8 mouse cellular contexts compared by ENCODE assay signal in the genomic region with DNA sequence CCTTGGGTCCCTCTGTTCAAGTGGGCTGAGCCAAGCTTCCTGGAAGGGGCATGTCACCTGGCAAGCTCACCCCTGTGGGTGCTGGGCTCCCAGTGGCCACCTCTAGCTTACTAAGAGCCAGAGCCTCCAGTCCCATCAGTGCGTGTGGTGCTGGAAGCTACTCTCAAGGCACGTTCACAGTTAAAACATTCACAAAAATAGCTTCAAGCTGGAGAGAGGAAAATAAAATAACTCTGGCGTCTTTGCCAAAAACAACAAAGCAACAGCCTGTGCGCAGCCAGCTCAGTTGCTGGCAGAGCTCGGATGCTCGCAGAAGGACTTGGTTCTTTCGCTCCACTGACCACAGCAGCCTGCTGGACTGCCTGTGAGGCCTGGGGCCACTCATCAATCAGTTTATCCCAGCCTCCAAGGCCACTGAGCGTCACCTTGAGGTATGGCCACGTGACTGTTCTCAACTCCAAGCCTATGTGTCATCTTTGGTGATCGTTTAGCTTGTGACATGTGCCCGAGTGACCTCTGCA. TPM values are rescaled to one million over a fixed set of nuclear protein-coding genes. Genes with fewer than 3 reads are reported as not detected.
DNase-seq lines count a peak whose midpoint lies in the region; ATAC-seq lines count a peak whose summit lies in the region.

No protein-coding gene starts in this region.

- no peak overlapping the region for H3K9ac ChIP-seq in heart, embryonic 12.5 days

- H3K36me3 ChIP-seq in heart, embryonic 10.5 days = no peaks in the 10 kb centered on the region
- no peaks in the 10 kb centered on the region for H3K36me3 ChIP-seq in heart, embryonic 12.5 days

- H3K27ac ChIP-seq in heart, embryonic 10.5 days = no peak overlapping the region
- H3K27ac ChIP-seq in heart, embryonic 12.5 days (ENCODE audit: poor library complexity, severe bottlenecking) = 0 out of 2 replicates have a peak overlapping the region, but pooled peaks have one; percentile 15

- H3K9me3 ChIP-seq in heart, embryonic 10.5 days = no peaks in the 10 kb centered on the region
- no peaks in the 10 kb centered on the region for H3K9me3 ChIP-seq in heart, embryonic 12.5 days (replicated peaks)

- no peaks in the 10 kb centered on the region for H3K27me3 ChIP-seq in heart, embryonic 10.5 days (ENCODE audit: insufficient read depth, poor library complexity, severe bottlenecking)
- 0 out of 2 replicates have a peak, but pooled peaks cover 9% of the 10 kb centered on the region for H3K27me3 ChIP-seq in heart, embryonic 12.5 days (replicated peaks)

- DNase-seq in heart, adult 18-20 months = peak; percentile 70 to 80
- DNase-seq in heart, embryonic 10.5 days (ENCODE audit: low spot score) = no peak
- peak; percentile 76 to 85 for DNase-seq in cerebellum, adult 18-20 months
- peak; percentile 85 for DNase-seq in kidney, postnatal 14 days
- DNase-seq in lung, postnatal 10 days = peak; percentile 70
- DNase-seq in thymus, postnatal 25 days = no peak
- DNase-seq in spleen, postnatal 36 days (ENCODE audit: low spot score in 2 of 2) = no peak

- H3K4me2 ChIP-seq in heart, embryonic 12.5 days = no peak overlapping the region; the same call in 1 of the 2 replicates

- WGBS in heart, embryonic 10.5 days = 59% methylated on average over 11 of the region's 11 CpGs
- WGBS in heart, embryonic 12.5 days = 53% methylated on average over 11 of the region's 11 CpGs

- no peak for ATAC-seq in heart, embryonic 12.5 days (ENCODE audit: insufficient number of reproducible peaks, low FRiP score)

- H3K4me3 ChIP-seq in heart, embryonic 10.5 days = no peak overlapping the region
- H3K4me3 ChIP-seq in heart, embryonic 12.5 days = no peak overlapping the region

- H3K4me1 ChIP-seq in heart, embryonic 10.5 days = peaks cover 8% of the 10 kb centered on the region; the same call in 1 of the 2 replicates
- peaks cover 20% of the 10 kb centered on the region for H3K4me1 ChIP-seq in heart, embryonic 12.5 days (replicated peaks)

RNA-seq across cellular contexts. Expression of a gene that starts 19.0 kb away (rescaled TPM):
- not detected for total RNA-seq in heart, adult 18-20 months (2021)
- not detected in 2 replicates for polyA plus RNA-seq in heart, embryonic 10.5 days (2016; fragmentation: Nextera tagmentation; extraction: Ambion mirVana)
- not detected in 2 replicates for polyA plus RNA-seq in heart, embryonic 12.5 days (2016; fragmentation: Nextera tagmentation; extraction: Ambion mirVana)

Comparison
In these comparisons a context has a peak if more than half of its experiments do, and no peak if none do; other contexts are left out.
1. DNase-seq: peak in heart, adult 18-20 months (2 of 2), cerebellum, adult 18-20 months (2 of 2), kidney, postnatal 14 days (single experiment) and lung, postnatal 10 days (single experiment); none in heart, embryonic 10.5 days (single experiment), thymus, postnatal 25 days (single experiment) and spleen, postnatal 36 days (0 of 2).